Mouse (Mus musculus): ENCODE data around the gene Blm. TPM values are rescaled to one million over a fixed set of nuclear protein-coding genes. Genes with fewer than 3 reads are reported as not detected.

Blm gene
- polyA plus RNA-seq (2015; fragmentation: Nextera tagmentation; extraction: Ambion mirVana) = 11.7 and 12.8 TPM in 2 replicates

DNA sequence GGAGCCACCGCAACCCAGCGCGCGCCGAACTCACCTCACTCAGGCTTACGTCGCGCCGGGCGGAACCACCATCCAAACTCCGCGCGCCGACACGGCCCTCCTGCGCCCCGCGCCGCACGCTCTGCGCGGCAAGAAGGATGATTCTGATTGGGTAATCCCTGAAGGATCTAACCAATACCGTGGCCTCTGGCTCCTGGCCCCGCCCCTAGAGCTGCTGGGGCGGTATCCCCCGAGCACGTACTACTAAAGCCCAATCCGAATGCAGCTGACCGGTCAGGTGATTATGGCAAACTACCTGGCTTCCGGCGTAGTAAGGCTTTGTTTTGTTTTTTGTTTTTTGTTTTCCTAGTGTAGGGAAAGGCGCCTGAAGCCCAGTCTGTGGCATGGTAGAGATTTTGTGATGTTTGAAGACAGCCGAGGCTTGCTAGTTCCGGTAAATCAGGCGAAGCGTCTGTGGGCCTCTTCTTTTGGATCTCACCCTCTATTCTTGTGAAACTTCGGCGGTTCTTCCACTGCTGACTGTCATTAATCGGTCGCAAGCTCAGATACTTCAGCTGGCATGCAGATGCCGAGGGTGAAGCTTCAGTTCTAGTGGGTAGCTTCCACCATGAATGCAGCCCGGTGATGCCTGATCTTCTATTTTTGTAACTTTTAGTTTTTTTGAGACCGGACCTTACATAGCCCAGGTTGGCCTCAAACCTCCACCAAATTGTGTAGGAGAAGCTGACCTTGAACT lies at the start of gene Blm:
Gene Blm, minus strand, starts transcription at position 111 of the 736 bp plus-strand sequence.
- ATAC-seq = peak; percentile 100
- peak within 1 kb of the TSS; percentile 94 for H3K4me2 ChIP-seq (ENCODE audit: low read depth, low read length)
- H3K36me3 ChIP-seq (ENCODE audit: control insufficient read depth, insufficient read depth, low read length) = no peaks in the 10 kb centered on the region
- H3K4me1 ChIP-seq (ENCODE audit: control insufficient read depth, insufficient read depth, low read length) = peaks cover 8% of the 10 kb centered on the region; the same call in 1 of the 2 replicates
- no peaks in the 10 kb centered on the region for H3K27me3 ChIP-seq (replicated peaks; ENCODE audit: control insufficient read depth, insufficient read depth, low read length)
- no peaks in the 10 kb centered on the region for H3K9me3 ChIP-seq (ENCODE audit: control insufficient read depth, low read length)
- peak within 1 kb of the TSS; percentile 85 for H3K9ac ChIP-seq (ENCODE audit: low read depth, low read length)
- H3K4me3 ChIP-seq (ENCODE audit: low read length) = peak within 1 kb of the TSS; percentile 77
- under 1% methylated on average over 43 of the region's 43 CpGs for WGBS
- peak within 1 kb of the TSS; percentile 86 for H3K27ac ChIP-seq (ENCODE audit: low read length)

DNA sequence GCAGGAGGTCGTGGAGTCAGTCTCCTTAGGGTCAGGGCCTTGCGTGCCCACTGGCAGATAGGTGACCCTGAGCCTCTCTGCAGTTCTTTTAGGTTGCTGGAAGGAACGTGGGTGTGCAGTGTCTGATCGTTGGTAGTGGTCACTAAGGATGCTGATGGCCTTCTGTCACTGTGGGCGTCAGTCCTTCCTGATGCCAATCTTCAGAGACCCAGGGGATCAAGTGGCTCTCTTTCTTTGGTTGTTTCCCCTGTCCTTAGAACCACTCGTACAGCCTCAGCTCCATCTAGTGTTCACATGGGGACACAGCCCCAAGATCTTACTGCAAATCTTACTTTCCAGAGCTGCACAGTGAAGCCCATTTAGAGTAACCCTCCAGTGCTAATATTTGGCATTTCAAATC lies 49.1 kb upstream of the Blm start:
- H3K36me3 ChIP-seq (ENCODE audit: control insufficient read depth, insufficient read depth, low read length) = no peaks in the 10 kb centered on the region
- peaks cover 18% of the 10 kb centered on the region for H3K4me1 ChIP-seq (ENCODE audit: control insufficient read depth, insufficient read depth, low read length)
- 42% methylated on average over 6 of the region's 6 CpGs for WGBS
- no peak overlapping the region for H3K4me2 ChIP-seq (ENCODE audit: low read depth, low read length)
- no peaks in the 10 kb centered on the region for H3K9me3 ChIP-seq (ENCODE audit: control insufficient read depth, low read length)
- H3K4me3 ChIP-seq (ENCODE audit: low read length) = no peak overlapping the region
- H3K9ac ChIP-seq (ENCODE audit: low read depth, low read length) = no peak overlapping the region
- 0 out of 2 replicates have a peak, but pooled peaks have one; percentile 27 for ATAC-seq
- H3K27ac ChIP-seq (ENCODE audit: low read length) = no peak overlapping the region
- H3K27me3 ChIP-seq (replicated peaks; ENCODE audit: control insufficient read depth, insufficient read depth, low read length) = no peaks in the 10 kb centered on the region

DNA sequence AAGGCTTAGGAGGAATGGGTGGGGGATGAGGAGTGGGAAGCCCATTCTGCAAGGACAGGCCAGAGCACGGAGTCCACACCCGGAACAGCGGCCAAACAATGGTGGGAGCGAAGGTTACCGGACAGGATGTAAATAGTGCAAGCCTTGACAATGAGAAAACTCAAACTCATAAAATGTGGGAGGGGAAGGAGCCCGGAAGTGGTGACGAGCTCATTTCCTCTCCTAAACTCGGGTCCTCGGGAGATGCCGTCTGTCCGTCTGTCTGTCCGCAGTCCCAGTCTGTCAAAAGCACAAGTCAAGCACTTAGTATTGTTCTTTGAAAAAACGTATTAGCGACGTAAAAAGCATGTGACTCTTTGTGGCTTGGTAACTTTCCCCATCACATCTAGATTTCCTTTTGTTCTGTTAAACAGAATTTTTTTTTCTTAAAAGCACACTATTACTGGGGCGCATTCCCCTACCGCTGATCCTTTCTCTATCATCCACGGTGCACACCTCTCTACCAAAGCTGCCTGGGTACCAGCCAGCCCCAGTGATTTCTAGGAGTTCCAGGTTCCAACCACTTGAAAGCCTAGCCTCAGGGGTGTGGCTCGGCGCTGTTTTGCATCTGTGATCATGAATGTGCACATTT lies 48.0 kb upstream of the Blm start:
- Histone ChIP-seq H3K4me2 (ENCODE audit: low read depth, low read length) (peak overlapping the region; percentile 38), H3K4me3 (ENCODE audit: low read length) (peak overlapping the region; percentile 11; the same call in 1 of the 2 replicates), H3K27ac (ENCODE audit: low read length) (peak overlapping the region; percentile 41), H3K9ac (ENCODE audit: low read depth, low read length) (0 out of 2 replicates have a peak overlapping the region, but pooled peaks have one; percentile 30), H3K27me3 (replicated peaks; ENCODE audit: control insufficient read depth, insufficient read depth, low read length) (no peaks in the 10 kb centered on the region), H3K9me3 (ENCODE audit: control insufficient read depth, low read length) (no peaks in the 10 kb centered on the region), H3K4me1 (ENCODE audit: control insufficient read depth, insufficient read depth, low read length) (peaks cover 18% of the 10 kb centered on the region), H3K36me3 (ENCODE audit: control insufficient read depth, insufficient read depth, low read length) (no peaks in the 10 kb centered on the region)
- 44% methylated on average over 20 of the region's 20 CpGs for WGBS
- 0 out of 2 replicates have a peak, but pooled peaks have one; percentile 31 for ATAC-seq

DNA sequence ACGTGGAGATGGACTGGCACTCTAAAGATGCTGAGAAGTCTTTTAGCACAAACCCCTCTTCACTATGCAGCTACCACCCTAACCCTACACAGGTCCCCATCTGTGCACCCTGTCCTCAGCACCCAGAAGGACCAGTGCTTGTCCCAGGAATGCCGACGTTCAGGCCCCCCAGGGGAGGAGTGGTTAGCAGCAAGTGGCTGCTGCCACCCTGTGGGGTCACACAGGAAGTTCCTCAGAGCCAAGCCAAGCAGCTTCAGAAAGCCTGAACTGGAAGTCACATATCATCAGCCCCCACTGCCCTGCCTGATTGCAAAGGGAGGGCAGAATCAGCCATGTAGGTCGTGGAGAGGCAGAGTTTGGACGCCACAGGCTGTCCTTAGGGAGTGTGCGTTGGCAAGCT lies 45.4 kb upstream of the Blm start:
- Histone ChIP-seq H3K4me2 (ENCODE audit: low read depth, low read length) (no peak overlapping the region), H3K4me3 (ENCODE audit: low read length) (no peak overlapping the region), H3K9ac (ENCODE audit: low read depth, low read length) (no peak overlapping the region), H3K27me3 (replicated peaks; ENCODE audit: control insufficient read depth, insufficient read depth, low read length) (no peaks in the 10 kb centered on the region), H3K36me3 (ENCODE audit: control insufficient read depth, insufficient read depth, low read length) (no peaks in the 10 kb centered on the region), H3K27ac (ENCODE audit: low read length) (no peak overlapping the region), H3K4me1 (ENCODE audit: control insufficient read depth, insufficient read depth, low read length) (peaks cover 7% of the 10 kb centered on the region), H3K9me3 (ENCODE audit: control insufficient read depth, low read length) (no peaks in the 10 kb centered on the region)
- ATAC-seq = no peak
- WGBS = 25% methylated on average over 6 of the region's 6 CpGs

DNA sequence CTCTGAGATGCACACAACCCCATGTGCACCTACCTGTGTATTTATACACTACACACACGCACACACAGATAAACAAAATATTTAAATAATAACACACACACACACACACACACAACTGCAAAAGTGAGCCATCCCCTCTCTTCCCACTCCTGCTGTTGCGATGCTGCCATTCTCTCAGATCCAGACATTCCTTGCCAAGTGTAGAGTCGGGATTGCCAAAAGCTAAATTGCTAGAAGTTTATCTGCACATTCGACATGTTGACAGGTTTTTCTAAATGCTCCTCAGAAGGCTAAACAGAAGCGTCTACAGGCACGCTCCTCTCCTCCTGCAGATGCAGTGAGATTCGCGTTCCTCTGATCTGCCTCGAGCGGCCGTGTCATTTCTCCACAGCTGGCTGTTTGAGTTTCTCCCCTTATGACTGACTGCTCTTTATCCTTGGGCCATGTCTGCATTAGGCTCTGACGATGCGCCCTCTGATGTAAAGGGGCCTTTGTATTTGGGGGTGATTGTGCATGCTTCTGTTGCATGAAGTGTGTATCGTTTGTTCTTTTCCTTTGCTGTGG lies 42.6 kb upstream of the Blm start:
- H3K4me1 ChIP-seq (ENCODE audit: control insufficient read depth, insufficient read depth, low read length) = no peaks in the 10 kb centered on the region; the same call in 1 of the 2 replicates
- H3K27ac ChIP-seq (ENCODE audit: low read length) = no peak overlapping the region
- H3K9ac ChIP-seq (ENCODE audit: low read depth, low read length) = no peak overlapping the region
- no peaks in the 10 kb centered on the region for H3K27me3 ChIP-seq (replicated peaks; ENCODE audit: control insufficient read depth, insufficient read depth, low read length)
- 57% methylated on average over 14 of the region's 14 CpGs for WGBS
- H3K9me3 ChIP-seq (ENCODE audit: control insufficient read depth, low read length) = no peaks in the 10 kb centered on the region
- no peak overlapping the region for H3K4me2 ChIP-seq (ENCODE audit: low read depth, low read length)
- ATAC-seq = no peak
- no peak overlapping the region for H3K4me3 ChIP-seq (ENCODE audit: low read length)
- no peaks in the 10 kb centered on the region for H3K36me3 ChIP-seq (ENCODE audit: control insufficient read depth, insufficient read depth, low read length)

DNA sequence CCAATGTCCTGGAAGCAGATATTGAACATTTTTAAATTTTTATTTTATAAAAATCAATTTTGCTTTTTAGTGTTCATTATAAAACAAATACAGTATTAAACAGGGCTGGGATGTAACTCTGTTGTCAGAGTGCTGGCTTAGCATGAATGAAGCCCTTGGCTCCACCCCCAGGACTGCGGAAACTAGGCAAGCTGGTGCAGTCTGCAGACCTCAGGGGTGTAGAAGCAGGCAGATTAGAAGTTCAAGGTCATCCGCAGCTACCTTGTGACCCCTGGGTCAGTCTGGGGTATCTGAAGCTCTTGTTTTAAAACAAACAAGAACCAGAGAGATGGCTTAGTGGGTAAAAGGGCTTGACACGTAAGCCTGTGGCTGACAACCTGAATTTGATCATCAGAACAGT lies 41.7 kb upstream of the Blm start:
- Histone ChIP-seq H3K4me2 (ENCODE audit: low read depth, low read length) (no peak overlapping the region), H3K9ac (ENCODE audit: low read depth, low read length) (no peak overlapping the region), H3K36me3 (ENCODE audit: control insufficient read depth, insufficient read depth, low read length) (no peaks in the 10 kb centered on the region), H3K4me1 (ENCODE audit: control insufficient read depth, insufficient read depth, low read length) (no peaks in the 10 kb centered on the region; the same call in 1 of the 2 replicates), H3K27me3 (replicated peaks; ENCODE audit: control insufficient read depth, insufficient read depth, low read length) (no peaks in the 10 kb centered on the region), H3K4me3 (ENCODE audit: low read length) (no peak overlapping the region), H3K27ac (ENCODE audit: low read length) (no peak overlapping the region), H3K9me3 (ENCODE audit: control insufficient read depth, low read length) (no peaks in the 10 kb centered on the region)
- WGBS = 60% methylated on average over 3 of the region's 3 CpGs
- no peak for ATAC-seq

DNA sequence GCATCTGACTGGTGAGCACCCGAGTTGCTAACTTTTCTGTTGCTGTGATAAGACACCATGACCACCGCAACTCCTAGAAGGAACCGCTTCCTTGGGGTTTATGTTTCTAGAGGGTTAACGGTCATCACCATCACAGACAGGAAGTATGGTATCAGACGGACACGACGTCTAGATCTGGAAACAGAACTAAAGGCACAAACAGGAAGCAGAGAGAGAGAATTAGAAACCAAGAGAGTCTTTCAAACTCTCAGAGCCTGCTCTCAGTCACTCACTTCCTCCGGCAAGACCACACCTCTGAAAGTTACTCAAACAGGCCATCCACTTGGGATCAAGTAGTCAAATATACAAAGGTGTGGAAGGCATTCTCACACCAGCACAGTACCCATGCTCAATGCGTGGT lies 40.8 kb upstream of the Blm start:
- H3K4me2 ChIP-seq (ENCODE audit: low read depth, low read length) = no peak overlapping the region
- H3K4me3 ChIP-seq (ENCODE audit: low read length) = no peak overlapping the region
- H3K9me3 ChIP-seq (ENCODE audit: control insufficient read depth, low read length) = no peaks in the 10 kb centered on the region
- no peaks in the 10 kb centered on the region for H3K27me3 ChIP-seq (replicated peaks; ENCODE audit: control insufficient read depth, insufficient read depth, low read length)
- no peak overlapping the region for H3K9ac ChIP-seq (ENCODE audit: low read depth, low read length)
- WGBS = 69% methylated on average over 9 of the region's 9 CpGs
- H3K36me3 ChIP-seq (ENCODE audit: control insufficient read depth, insufficient read depth, low read length) = no peaks in the 10 kb centered on the region
- ATAC-seq = no peak
- H3K4me1 ChIP-seq (ENCODE audit: control insufficient read depth, insufficient read depth, low read length) = no peaks in the 10 kb centered on the region; the same call in 1 of the 2 replicates
- H3K27ac ChIP-seq (ENCODE audit: low read length) = no peak overlapping the region

DNA sequence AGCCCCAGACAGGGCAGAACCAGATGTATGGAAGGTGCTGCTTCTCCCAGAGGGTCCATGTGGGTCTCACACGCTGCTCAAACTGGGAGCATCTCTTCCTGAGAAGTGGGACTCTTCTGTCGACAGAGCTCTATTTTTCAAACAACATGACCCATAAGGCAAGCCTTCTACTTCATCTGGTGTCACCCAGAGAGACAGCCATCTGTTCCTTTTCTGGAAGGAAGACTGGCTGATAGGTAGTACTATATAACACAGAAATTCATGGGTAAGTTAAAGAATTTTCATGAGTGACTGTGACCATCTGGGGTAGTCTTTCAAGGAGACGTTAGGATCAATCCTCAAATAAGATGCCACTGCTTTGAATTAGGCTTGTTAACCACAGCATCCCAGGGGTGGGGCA lies 38.2 kb upstream of the Blm start:
- ATAC-seq = no peak
- no peak overlapping the region for H3K27ac ChIP-seq (ENCODE audit: low read length)
- no peaks in the 10 kb centered on the region for H3K9me3 ChIP-seq (ENCODE audit: control insufficient read depth, low read length)
- no peaks in the 10 kb centered on the region for H3K36me3 ChIP-seq (ENCODE audit: control insufficient read depth, insufficient read depth, low read length)
- no peak overlapping the region for H3K4me2 ChIP-seq (ENCODE audit: low read depth, low read length)
- no peak overlapping the region for H3K4me3 ChIP-seq (ENCODE audit: low read length)
- 55% methylated on average over 3 of the region's 3 CpGs for WGBS
- no peak overlapping the region for H3K9ac ChIP-seq (ENCODE audit: low read depth, low read length)
- no peaks in the 10 kb centered on the region for H3K4me1 ChIP-seq (ENCODE audit: control insufficient read depth, insufficient read depth, low read length)
- no peaks in the 10 kb centered on the region for H3K27me3 ChIP-seq (replicated peaks; ENCODE audit: control insufficient read depth, insufficient read depth, low read length)

DNA sequence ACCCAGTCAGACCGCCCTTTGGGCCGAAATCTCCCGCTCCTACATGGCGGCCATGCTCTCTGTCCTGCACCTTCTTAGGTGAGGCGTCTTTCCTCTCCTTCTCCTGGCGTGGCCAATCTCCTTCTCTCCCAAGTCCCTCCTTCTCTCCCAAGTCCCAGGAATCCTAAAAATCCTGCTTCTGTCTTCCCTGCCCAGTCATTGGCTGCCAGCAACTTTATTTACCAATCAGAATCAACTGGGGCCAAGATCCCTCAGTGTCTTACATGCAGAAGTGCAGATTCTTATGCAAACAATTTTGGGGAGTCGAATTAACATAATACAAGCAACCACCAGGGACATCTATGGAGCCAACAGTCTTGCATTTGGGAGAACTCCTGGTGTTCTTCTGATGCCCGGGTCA lies 33.1 kb upstream of the Blm start:
- no peaks in the 10 kb centered on the region for H3K27me3 ChIP-seq (replicated peaks; ENCODE audit: control insufficient read depth, insufficient read depth, low read length)
- H3K9me3 ChIP-seq (ENCODE audit: control insufficient read depth, low read length) = no peaks in the 10 kb centered on the region
- no peak overlapping the region for H3K4me2 ChIP-seq (ENCODE audit: low read depth, low read length)
- ATAC-seq = no peak
- H3K27ac ChIP-seq (ENCODE audit: low read length) = no peak overlapping the region
- H3K9ac ChIP-seq (ENCODE audit: low read depth, low read length) = no peak overlapping the region
- H3K4me1 ChIP-seq (ENCODE audit: control insufficient read depth, insufficient read depth, low read length) = no peaks in the 10 kb centered on the region
- no peaks in the 10 kb centered on the region for H3K36me3 ChIP-seq (ENCODE audit: control insufficient read depth, insufficient read depth, low read length)
- 83% methylated on average over 8 of the region's 8 CpGs for WGBS
- H3K4me3 ChIP-seq (ENCODE audit: low read length) = no peak overlapping the region

Measured in intestine, embryonic 16.5 days (tissue).